Mouse (Mus musculus) kidney, postnatal 4 days (tissue): ENCODE results near the gene Uox.

Experiments used
- DNase-seq, 2 experiments: peaks; one replicate each; pipeline ENCODE4 v3.0.0; 2021; ENCODE audit warnings: mixed read lengths in 2 of 2

Uox gene

DNA sequence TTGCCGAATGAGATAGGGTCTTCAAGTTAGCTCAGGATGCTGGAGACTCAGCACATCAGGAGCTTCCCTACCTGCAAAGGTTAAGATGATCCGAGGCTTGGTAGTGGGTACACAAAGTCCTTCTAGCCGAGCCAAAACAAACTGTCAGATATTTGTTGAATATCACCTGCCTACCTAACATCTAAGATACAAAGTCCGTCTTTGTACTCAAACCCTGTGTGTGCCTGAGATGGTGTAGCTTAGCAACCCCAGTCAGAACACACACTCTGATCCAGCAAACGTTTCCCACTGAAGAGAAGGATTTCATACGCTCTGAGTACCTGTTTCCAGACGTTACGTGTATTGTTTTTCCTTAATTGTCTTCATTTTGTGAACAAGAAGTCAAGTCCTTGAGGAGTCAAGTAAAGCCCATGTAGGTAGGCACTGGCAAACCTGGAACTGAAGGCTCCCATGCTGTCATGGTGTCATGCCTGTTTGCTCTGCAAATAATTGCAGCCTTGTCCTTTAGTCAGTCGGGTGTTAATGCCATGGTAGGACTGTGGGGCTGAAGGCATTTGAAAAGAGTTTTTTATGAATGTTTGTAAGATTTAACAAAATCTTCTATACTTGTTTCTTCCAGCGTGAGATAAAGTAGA lies at the start of gene Uox:
Uox (plus strand) TSS at position 279 of the 635 bp plus-strand sequence.
- DNase-seq = no peak

DNA sequence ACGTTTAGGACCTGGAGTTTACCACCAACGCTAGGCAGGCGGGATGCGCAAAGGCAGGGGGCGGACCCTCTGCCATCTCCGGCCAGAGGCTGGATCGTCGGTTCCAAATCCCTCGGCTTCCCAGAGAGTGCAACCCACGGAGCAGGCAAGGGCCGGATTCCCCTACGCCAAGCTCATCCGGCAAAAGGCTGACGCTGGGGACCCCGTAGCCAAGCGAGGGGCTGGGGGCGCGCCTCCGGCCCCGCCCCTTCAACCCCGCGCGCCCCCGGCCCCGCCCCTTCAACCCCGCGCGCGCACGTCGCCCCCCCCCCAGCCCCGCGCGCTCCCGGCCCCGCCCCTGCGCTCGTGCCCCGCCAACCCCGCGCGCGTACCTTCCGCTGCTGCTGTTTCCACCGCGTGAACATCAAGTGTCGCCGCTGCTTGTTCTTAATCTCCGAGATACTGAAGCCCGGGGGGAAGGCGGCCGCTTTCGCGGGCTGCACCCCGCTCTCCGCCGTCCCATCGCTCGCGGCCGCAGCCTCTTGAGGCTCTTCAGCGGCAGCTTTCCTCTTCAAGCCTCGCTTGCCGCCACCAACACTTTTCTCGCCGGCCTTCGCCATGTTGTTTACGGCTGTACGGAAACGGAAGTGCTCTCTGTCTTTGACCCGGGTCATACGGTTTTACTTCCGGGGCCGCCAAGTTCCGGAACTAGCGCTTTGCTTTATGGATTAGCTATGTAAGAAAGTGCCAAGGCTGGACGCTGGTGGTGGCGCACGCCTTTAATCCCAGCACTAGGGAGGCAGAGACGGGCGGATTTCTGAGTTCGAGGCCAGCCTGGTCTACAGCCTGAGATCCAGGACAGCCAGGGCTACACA lies 49.2 kb upstream of the Uox start, which contains the start of gene Rpf1:
Rpf1 (minus strand) TSS at position 632 of the 854 bp plus-strand sequence.
- DNase-seq = peak; percentile 91 to 95

DNA sequence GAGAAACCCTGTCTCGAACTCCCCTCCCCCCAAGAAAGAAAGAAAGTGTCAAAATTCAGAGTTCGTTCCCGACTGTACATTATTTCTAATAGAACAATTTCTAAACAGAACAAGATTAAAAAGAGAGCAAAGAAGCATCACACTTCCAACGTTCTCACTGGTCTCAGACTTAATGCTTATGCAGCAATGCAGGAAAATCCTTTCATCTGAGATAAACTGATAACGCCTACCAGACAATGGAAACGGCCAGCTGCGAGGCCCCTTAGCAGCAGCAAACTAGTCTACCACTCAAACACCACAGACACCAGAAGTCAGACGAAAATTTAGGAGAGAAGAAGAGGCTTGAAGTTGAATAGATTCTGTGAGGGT lies 48.6 kb upstream of the Uox start:
- DNase-seq = peak in 1 of 2 experiments; percentile 28

DNA sequence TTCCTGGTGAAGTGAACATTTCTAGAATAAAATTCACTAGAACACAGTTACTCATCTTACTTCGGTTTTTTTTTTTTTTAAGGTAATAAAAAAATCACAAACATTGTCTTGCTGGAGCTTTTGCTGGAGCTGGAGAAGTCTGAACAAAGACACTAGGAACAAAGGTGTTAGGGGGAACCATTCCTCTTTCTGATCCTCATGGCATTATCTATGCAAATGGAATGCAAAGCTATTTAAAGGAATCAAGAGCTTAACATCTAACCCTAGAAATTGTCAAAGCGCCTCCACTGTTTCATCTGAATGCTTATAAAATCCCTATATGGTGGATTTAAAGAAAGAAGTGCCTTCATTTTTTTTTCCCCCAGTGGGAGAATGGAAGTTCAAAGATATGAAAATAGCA lies 41.9 kb upstream of the Uox start:
- no peak for DNase-seq

DNA sequence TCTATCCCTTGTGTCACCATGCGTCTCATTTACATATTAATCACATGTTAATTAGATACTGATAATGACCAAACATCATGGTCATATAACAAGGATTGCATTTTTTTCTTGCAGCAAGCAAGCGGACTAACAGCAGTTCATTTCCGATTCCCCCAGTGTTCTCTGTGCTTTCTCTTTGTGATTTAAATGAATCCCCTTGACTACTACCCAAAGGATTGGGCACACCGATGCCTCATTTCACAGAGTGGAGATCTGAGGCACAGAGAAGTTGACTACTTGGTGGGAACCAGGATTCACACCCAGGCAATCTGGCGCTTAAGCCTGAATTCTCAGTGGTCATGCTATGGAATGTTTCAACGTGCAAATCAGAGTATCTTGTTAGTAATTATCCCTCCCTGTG lies 35.2 kb upstream of the Uox start:
- no peak for DNase-seq

DNA sequence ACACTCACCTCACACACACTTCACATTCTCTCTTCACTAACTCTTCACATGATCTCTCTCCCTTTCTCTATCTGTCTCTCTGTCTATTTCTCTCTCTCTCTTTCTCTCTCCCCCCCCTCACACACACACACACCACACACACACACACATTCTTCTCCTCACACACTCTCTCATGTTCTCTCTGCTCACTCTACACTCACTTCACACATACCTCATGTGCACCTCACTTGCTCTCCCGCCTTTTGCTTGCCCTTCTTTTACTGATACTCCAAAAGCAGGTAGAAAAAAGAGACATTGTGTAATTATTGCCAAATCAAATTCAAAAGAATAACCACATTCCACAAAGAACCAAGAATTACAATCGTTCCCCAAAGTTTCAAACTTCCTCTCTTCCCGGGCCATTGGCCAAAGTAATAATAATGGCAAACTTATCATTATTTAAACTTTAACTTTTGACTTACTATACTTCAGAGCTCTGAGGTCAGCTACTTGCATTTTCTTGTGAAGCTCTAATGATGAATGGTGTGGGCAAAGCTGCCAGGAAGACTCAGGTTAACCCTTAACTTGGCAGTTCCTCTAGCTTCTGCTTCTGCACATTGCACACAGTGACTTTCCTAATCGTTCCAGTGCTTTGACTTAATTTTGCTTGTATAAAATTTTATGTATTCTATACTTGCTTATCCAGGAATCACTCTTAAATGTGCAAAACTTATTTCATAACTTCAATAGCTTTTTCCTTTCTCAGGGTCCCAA lies 29.5 kb upstream of the Uox start:
- no peak for DNase-seq

DNA sequence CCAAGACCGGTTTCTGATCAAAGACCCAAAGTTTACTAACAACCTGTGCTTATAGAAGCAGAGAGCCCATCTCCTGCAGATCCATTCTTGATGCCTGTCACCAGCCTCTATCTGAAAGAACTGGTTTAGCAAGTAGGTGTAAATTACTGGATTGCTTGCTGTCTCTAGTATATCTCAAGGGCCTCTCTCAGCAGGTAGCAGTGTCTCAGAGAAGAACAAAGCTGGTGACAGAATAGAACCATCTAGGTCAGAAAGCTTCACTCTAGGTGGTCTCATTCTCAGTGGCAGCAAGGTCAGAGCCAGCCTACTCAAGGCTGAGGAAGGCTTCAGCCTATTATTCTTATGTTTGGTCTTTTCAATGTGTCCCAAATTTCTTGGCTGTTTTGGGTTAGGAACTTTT lies 26.6 kb upstream of the Uox start:
- DNase-seq = no peak

DNA sequence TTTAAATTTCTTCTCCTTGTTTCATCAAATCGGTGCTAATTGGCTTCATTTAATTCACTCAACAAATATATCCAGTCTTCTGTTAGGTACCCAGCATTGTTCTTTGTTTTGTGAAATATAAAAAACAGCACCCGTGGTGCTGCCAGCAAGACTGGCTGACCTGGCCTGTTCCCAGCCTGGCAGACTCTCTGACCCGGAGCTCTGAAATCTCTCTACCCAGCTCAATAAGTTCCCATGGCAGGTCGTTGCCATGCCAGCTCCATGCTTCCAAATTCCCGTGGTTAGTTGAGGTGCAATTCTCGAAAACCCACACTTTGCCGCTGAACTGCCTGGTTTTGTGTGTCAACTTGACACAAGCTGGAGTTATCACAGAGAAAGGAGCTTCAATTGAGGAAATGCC lies 15.4 kb upstream of the Uox start:
- no peak for DNase-seq

DNA sequence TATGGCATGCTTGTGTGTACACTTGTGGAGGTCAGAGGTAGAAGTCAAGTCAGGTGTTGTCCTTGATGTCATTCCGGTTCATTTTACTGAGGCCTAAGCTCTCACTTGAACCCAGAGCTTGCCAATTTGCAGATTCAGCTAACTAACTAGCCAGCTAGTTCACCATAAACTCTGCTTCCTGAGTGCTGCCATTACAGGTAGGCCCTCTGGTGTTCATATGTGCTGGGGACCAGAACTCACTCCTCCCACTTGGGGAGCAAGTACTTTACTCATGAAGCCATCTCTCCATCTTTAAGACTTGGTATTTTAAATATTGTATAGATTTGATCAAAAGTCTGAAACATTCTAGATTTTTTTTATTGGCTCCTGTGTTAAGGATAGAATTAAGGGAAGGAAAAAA lies 13.7 kb upstream of the Uox start:
- no peak for DNase-seq

DNA sequence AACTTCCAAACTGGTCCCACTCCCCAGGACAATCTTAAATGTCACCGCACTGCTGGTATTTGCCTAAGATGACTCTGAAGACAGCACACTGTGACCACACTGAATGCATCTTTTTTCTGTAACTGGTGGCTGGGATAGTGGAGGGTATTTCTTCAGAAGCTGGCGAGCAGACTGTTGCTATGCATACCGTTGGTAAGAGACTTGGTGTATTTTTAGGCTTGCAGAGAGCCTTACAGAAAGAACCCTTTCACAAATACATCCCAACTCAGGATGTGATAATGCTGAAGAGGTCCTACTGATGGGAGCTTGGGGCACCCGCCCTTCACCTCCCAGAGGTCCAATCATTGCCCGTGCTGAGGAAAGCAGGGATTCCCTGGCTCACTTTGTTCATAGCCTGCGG lies 12.7 kb upstream of the Uox start:
- DNase-seq = no peak

DNA sequence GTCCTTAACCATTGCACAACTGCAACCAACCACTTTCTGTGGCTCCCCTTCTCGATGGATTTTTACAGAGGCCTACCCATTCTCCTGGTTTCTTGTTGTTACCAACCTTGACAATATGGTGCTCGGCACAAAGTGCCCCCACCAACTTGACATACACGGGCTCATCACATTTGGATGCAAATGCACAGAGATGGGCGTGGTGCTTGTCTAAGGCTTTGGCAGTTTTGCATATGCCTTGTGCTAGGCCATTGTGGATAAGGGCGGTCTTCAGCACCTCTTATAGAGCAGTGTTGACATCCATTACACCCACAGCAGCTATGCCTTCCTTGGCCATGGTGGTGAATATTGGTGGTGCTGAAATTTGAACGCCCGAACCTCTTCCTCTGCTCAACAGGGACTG lies 7.3 kb upstream of the Uox start:
- no peak for DNase-seq

DNA sequence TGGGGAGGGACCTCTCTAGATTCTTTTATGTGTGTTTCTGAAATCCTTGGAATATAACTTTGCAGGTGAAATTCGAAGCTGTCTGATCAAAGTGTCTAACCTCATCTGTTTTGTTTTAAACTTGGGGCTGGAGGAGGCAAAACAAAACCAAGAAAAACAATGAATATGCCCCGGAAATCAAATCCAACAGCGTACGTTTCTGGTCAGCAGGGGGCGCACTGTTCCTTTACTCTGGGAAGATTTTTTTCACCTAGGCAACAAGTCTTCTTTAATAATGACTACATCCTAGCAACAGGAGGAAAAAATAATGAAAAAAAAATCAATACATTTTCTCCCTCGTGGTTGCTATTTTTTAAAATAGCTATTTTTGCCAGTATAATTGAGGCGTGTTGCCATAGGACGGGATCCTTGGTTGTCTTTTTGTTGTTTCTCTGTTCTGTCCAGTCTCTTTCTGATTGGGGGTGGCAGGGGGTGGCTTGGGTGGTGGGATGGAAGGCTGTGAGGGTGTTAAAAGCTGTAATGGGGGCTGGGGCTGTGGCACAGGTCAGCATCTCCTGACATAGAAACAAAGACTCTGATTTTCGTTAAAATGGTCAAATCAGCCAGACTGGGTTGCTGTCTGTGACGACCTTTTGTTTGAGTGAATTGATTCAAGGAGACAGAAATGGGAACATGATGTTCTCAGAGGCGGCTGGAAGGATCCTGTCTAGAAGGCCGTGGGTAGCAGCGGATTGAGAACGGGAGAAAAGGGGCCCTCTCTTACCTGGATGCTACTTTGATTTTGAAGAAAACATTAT lies 5.8 kb upstream of the Uox start:
- peak; percentile 90 to 92 for DNase-seq

DNA sequence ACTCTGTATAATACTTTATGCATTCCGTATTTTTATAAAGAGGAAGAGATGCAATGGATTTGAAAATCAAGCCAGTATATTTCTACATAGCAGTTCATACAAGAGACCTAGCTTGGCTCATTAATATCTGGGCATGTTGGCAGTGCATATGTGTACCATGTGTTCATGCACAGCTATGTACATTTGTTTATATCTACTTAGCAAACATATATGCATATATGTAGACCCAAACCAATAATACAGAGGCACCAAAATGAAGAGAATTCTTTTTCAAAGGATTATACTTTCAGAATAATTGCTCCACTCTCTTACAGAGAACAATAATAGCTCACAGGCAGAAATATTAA lies 5.2 kb upstream of the Uox start:
- no peak for DNase-seq

DNA sequence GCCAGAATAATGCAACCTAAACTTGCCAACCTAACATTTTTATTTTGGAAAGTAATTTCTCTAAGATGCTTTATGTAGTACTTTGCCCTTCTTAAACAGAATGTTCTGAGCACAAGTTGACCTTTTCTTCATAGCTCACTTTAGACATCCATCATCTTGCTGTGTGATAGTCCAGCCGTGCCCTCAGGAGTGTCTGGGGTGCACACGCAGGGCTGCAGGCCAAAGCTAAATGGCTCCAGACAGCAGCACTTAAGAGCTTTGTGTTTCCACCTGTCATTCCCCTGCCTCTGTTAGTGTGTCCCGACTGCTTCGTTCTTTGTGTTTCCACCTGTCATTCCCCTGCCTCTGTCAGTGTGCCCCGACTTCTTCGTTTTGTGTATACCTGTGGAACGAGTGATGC lies 2.9 kb upstream of the Uox start:
- no peak for DNase-seq

DNA sequence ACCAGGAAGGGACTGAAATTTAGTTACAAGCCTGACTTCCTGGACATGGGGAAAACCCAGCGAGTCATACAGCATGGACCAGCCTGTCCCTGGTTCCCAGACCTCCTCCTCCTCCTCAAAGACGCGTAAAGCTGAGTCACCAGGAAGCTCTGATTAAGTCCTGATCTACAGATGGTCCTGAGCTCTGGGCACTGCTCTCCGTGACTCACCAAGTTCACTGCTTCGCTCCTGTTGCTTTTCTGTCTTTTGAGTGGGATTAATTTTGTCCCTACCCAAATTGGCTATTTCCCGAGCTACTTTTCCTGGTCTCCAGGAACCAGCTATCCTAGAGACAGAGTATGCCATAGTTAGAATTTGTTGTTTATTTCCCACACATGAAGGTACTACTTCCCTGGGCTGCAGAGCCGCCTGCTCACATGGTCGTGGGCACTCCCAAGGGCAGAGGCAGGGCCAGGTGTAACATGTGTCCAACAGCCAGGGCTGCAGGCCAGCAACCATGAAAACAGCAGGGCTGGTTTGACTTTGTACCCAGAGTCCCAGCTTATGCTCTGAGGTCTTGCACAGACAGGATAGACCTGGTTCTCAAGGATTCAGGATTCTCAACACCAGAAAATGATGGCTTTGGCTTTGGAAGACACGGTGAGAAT lies 2.2 kb upstream of the Uox start:
- peak; percentile 19 to 54 for DNase-seq

DNA sequence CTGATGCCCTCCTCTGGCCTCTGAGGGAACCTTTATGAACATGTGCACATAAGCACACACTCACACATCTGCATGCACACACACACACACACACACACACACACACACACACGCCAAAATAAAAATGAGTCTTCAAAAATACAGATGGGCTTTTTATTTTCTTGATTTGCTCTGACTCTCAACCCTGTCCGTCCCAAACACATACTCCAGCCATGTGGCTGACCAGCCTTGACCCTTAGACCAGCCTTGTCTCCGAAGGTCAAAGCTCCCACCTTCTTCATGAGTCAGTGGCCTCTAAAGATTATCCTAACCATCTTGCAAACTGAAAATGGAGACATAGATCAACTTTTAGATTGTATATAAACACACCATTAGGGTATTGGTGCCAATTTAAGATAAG lies 632 bp upstream of the Uox start:
- DNase-seq = no peak

DNA sequence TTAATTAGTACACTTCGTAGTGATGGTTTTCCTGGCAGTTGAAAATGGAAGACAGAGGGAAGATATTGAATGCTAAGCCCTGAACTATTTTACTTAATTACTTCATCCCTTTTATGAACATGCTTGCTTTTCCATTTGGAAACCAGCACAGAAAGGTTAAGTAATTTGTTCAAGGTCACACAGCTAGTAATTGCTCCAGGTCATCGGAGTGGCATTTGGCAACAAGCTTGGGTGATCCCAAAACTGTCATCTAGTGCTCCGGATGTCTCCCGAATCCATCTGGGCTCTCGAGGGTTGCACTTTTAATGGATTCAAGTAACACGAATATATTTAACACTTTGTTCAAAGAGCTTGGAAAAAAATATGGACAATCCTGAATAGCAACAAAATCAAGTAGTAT lies 713 bp downstream of the Uox start:
- DNase-seq = no peak

DNA sequence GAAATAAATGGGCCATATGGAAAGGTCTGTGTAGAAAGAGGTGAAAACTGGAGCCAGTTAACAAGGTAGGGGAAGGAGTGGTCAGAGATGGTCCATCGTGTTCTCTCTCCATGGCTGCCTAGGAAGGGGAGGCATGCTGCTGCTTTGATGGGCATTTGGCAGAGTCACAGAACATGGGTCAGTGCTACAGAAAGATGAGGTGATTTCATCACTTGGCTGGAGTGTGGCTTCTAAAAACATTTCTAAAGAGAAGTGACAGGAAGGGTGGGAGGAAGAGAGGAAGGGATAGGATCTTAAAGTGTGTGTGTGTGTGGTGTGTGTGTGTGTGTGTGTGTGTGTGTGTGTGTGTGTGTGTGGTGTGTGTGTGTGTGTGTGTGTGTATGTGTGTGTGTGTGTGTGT lies 1.1 kb downstream of the Uox start:
- DNase-seq = no peak

DNA sequence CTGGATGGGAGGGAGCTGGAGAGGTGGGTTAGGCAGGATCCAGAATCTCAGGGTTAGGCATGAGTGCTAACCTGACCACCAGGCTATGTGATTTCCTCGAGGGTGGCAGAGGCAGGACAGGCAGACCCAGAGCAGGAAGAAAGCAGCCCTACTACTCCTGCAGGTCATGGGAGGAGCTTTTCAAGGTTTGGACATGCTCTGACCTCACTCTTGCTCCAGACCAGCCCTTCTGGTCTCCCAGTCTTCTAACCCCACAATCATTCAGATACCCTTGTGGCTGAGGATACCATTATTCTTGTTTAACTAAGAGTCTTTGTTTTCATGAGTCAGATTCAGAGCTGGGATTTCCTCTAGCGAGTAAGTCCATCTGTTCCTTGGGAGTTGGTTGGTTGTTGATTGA lies 7.4 kb downstream of the Uox start:
- DNase-seq = no peak

DNA sequence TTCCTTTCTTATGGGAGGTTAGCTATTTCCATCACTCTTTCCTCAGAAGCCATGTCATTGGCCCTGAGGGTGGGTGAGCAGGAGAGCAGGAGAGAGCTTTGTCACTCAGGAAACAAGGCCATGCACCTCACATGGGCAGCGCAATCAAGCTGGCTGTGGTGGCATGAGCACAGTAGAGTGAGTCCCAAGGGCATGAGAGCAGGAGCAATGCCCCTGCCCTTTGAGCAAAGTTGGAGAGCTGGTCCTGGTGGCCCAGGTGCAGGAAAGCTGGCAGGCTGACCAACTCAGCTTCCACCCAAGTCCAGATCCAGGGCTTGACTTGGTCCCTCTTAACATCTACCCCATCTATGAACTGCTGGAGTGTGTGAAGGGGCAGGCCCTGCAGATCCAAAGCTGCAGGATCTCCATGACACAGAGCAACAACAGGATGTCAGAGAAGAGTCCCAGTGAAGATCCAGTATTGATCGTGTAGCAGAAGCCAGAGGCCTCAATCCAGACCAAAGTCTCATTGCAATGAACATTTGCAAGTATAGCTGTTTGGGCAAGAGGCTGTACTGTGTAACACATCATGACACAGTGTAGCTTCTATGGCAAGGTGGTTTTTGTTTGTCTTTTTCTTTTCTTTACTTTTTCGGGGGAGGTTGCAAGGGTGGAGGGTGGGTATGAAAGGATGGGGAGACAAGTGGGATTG lies 10.0 kb downstream of the Uox start:
- no peak for DNase-seq

DNA sequence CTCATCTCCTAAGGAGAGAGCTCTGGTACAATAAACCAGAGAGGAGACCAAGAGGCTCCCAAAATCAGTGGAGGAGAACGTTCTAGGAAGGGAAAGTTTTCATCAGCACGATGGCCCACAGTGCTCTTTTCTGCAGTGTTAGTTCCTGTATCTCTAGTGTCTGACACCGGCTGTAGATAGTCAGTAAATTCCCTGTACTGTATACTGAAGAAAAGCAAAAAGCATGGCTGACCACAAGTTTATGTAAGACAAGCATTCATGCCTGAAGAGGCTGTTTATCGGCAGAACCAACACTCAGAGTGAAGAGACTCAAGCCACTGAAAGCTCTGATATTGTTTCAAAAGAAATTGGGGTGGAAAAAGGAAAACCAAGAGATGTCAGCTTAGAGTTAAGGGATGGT lies 13.3 kb downstream of the Uox start:
- DNase-seq = no peak

DNA sequence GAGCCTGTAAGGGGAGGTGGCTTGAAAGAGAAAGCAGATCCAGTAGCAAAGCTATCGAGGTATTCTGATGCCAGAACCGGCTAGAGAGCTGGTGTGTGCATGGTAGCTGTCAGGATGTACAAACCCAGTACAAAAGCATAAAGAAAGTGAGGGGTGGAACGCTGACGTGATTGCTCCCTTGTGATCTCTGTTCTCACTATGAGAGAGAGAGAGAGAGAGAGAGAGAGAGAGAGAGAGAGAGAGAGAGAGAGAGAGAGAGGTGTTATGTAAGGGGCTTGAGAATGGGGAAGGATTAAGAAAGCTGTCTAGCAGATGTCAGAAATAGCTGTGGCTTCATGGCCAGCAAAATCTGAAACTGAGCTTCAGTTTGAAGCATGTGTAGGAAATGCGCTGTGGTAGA lies 13.7 kb downstream of the Uox start:
- no peak for DNase-seq
